Mouse (Mus musculus): ENCODE measurements at regions not wholly inside any gene's neighbourhood (a gene's known extent, or its start where the extent isn't known, plus 50 kb on each side); places are given as distances from the start of the nearest gene placed in this dataset.
"Not testable (repeated sequence)": the region's sequence is repeated elsewhere in the genome, so short reads cannot be mapped to it uniquely, and the experiment has no call there.

- no peak for TF ChIP-seq CTCF (IDR thresholded peaks at IDR 0.05)
- no peak for TF ChIP-seq EP300 (IDR thresholded peaks at IDR 0.05)
- Histone ChIP-seq H3K9ac (replicated peaks; ENCODE audit: low read depth) (no peak overlapping the region), H3K27ac (ENCODE audit: low read length) (no peak overlapping the region), H3K36me3 (ENCODE audit: insufficient read depth, low read length) (no peaks in the 10 kb centered on the region), H3K4me3 (ENCODE audit: low read depth, low read length) (no peak overlapping the region), H3K4me1 (ENCODE audit: insufficient read depth, low read depth, low read length) (no peaks in the 10 kb centered on the region), H3K27me3 (replicated peaks; ENCODE audit: insufficient read depth, low read length) (no peaks in the 10 kb centered on the region), H3K4me2 (replicated peaks; ENCODE audit: low read depth, low read length) (no peak overlapping the region), H3K9me3 (ENCODE audit: low read length) (no peaks in the 10 kb centered on the region)
- ATAC-seq, result no peak
- no peak for DNase-seq (ENCODE audit: low spot score)
These were observed 205.5 kb upstream of the Flrt2 start for GRCm38 (mm10) chr12:95486502-95486901.

GRCm38 (mm10) chr12:95488371-95488770 is 203.7 kb upstream of the Flrt2 start:
- DNase-seq (ENCODE audit: low spot score), result no peak

GRCm38 (mm10) chr12:95489374-95489773 is 202.7 kb upstream of the Flrt2 start:
- H3K27ac ChIP-seq (ENCODE audit: low read length), result no peak overlapping the region
- no peaks in the 10 kb centered on the region for H3K4me1 ChIP-seq (ENCODE audit: insufficient read depth, low read depth, low read length)
- 72% methylated on average over 2 of the region's 2 CpGs for WGBS
- TF ChIP-seq CTCF (IDR thresholded peaks at IDR 0.05) (no peak), EP300 (IDR thresholded peaks at IDR 0.05) (no peak)
- H3K9me3 ChIP-seq (ENCODE audit: low read length), result no peaks in the 10 kb centered on the region
- no peak overlapping the region for H3K4me3 ChIP-seq (ENCODE audit: low read depth, low read length)
- no peak for DNase-seq (ENCODE audit: low spot score)
- no peaks in the 10 kb centered on the region for H3K36me3 ChIP-seq (ENCODE audit: insufficient read depth, low read length)
- H3K4me2 ChIP-seq (replicated peaks; ENCODE audit: low read depth, low read length), result no peak overlapping the region
- ATAC-seq, result no peak
- H3K9ac ChIP-seq (replicated peaks; ENCODE audit: low read depth), result no peak overlapping the region
- no peaks in the 10 kb centered on the region for H3K27me3 ChIP-seq (replicated peaks; ENCODE audit: insufficient read depth, low read length)

More at GRCm38 (mm10) chr12:95488371-95488770, 203.7 kb upstream of the Flrt2 start:
- Histone ChIP-seq H3K4me3 (ENCODE audit: low read depth, low read length) (no peak overlapping the region), H3K4me2 (replicated peaks; ENCODE audit: low read depth, low read length) (no peak overlapping the region), H3K9ac (replicated peaks; ENCODE audit: low read depth) (no peak overlapping the region), H3K9me3 (ENCODE audit: low read length) (no peaks in the 10 kb centered on the region), H3K4me1 (ENCODE audit: insufficient read depth, low read depth, low read length) (no peaks in the 10 kb centered on the region), H3K27me3 (replicated peaks; ENCODE audit: insufficient read depth, low read length) (no peaks in the 10 kb centered on the region), H3K36me3 (ENCODE audit: insufficient read depth, low read length) (no peaks in the 10 kb centered on the region), H3K27ac (ENCODE audit: low read length) (no peak overlapping the region)
- no peak for TF ChIP-seq EP300 (IDR thresholded peaks at IDR 0.05)
- no peak for TF ChIP-seq CTCF (IDR thresholded peaks at IDR 0.05)
- ATAC-seq, result no peak
- 49% methylated on average over 3 of the region's 3 CpGs for WGBS

GRCm38 (mm10) chr12:95489848-95490247 is 202.2 kb upstream of the Flrt2 start:
- TF ChIP-seq CTCF (IDR thresholded peaks at IDR 0.05), result no peak
- Histone ChIP-seq H3K4me2 (replicated peaks; ENCODE audit: low read depth, low read length) (no peak overlapping the region), H3K9me3 (ENCODE audit: low read length) (no peaks in the 10 kb centered on the region), H3K9ac (replicated peaks; ENCODE audit: low read depth) (no peak overlapping the region), H3K4me1 (ENCODE audit: insufficient read depth, low read depth, low read length) (no peaks in the 10 kb centered on the region), H3K27ac (ENCODE audit: low read length) (no peak overlapping the region), H3K4me3 (ENCODE audit: low read depth, low read length) (no peak overlapping the region), H3K36me3 (ENCODE audit: insufficient read depth, low read length) (no peaks in the 10 kb centered on the region), H3K27me3 (replicated peaks; ENCODE audit: insufficient read depth, low read length) (no peaks in the 10 kb centered on the region)
- ATAC-seq (no peak), DNase-seq (ENCODE audit: low spot score) (no peak)
- 62% methylated on average over 2 of the region's 2 CpGs for WGBS

GRCm38 (mm10) chr12:95491806-95492436 is 200.1 kb upstream of the Flrt2 start:
- WGBS, result 59% methylated on average over 3 of the region's 3 CpGs
- DNase-seq (ENCODE audit: low spot score), result not testable (repeated sequence)

GRCm38 (mm10) chr12:95501443-95501842 is 190.6 kb upstream of the Flrt2 start:
- Histone ChIP-seq H3K27me3 (replicated peaks; ENCODE audit: insufficient read depth, low read length) (no peaks in the 10 kb centered on the region), H3K9me3 (ENCODE audit: low read length) (no peaks in the 10 kb centered on the region), H3K27ac (ENCODE audit: low read length) (no peak overlapping the region), H3K36me3 (ENCODE audit: insufficient read depth, low read length) (no peaks in the 10 kb centered on the region), H3K4me3 (ENCODE audit: low read depth, low read length) (no peak overlapping the region), H3K4me2 (replicated peaks; ENCODE audit: low read depth, low read length) (no peak overlapping the region), H3K4me1 (ENCODE audit: insufficient read depth, low read depth, low read length) (no peaks in the 10 kb centered on the region), H3K9ac (replicated peaks; ENCODE audit: low read depth) (no peak overlapping the region)
- WGBS, result 76% methylated on average over 3 of the region's 3 CpGs
- no peak for TF ChIP-seq EP300 (IDR thresholded peaks at IDR 0.05)
- TF ChIP-seq CTCF (IDR thresholded peaks at IDR 0.05), result no peak
- ATAC-seq, result no peak
- no peak for DNase-seq (ENCODE audit: low spot score)

More at GRCm38 (mm10) chr12:95491806-95492436, 200.1 kb upstream of the Flrt2 start:
- ATAC-seq; H3K36me3 ChIP-seq (ENCODE audit: insufficient read depth, low read length); H3K9me3 ChIP-seq (ENCODE audit: low read length); H3K4me1 ChIP-seq (ENCODE audit: insufficient read depth, low read depth, low read length); H3K9ac ChIP-seq (replicated peaks; ENCODE audit: low read depth); H3K4me2 ChIP-seq (replicated peaks; ENCODE audit: low read depth, low read length); H3K27ac ChIP-seq (ENCODE audit: low read length); H3K4me3 ChIP-seq (ENCODE audit: low read depth, low read length); H3K27me3 ChIP-seq (replicated peaks; ENCODE audit: insufficient read depth, low read length): not testable (repeated sequence)

GRCm38 (mm10) chr12:95520008-95520407 is 172.0 kb upstream of the Flrt2 start:
- H3K4me1 ChIP-seq (ENCODE audit: insufficient read depth, low read depth, low read length), result no peaks in the 10 kb centered on the region
- H3K27me3 ChIP-seq (replicated peaks; ENCODE audit: insufficient read depth, low read length), result no peaks in the 10 kb centered on the region
- no peak overlapping the region for H3K4me2 ChIP-seq (replicated peaks; ENCODE audit: low read depth, low read length)
- ATAC-seq (peak; percentile 17; the same call in 1 of the 2 replicates), DNase-seq (ENCODE audit: low spot score) (no peak)
- H3K27ac ChIP-seq (ENCODE audit: low read length), result no peak overlapping the region
- H3K36me3 ChIP-seq (ENCODE audit: insufficient read depth, low read length), result no peaks in the 10 kb centered on the region
- H3K9me3 ChIP-seq (ENCODE audit: low read length), result no peaks in the 10 kb centered on the region
- no peak overlapping the region for H3K4me3 ChIP-seq (ENCODE audit: low read depth, low read length)
- H3K9ac ChIP-seq (replicated peaks; ENCODE audit: low read depth), result no peak overlapping the region
- WGBS, result 50% methylated on average over 2 of the region's 2 CpGs
- no peak for TF ChIP-seq EP300 (IDR thresholded peaks at IDR 0.05)
- TF ChIP-seq CTCF (IDR thresholded peaks at IDR 0.05), result no peak
